ENCODE assay signal across 19 mouse cellular contexts in genomic region chr2:22619416-22619815, GRCm38 (mm10). TPM values are rescaled to one million over a fixed set of nuclear protein-coding genes. Genes with fewer than 3 reads are reported as not detected.
DNase-seq lines count a peak whose midpoint lies in the region; ATAC-seq and TF ChIP-seq lines count a peak whose summit lies in the region.
"Had no signal": no experiment of that assay in that cellular context is flagged by ENCODE, and none has a peak within 500 bp of the region (broad histone marks: within the 10 kb centered on the region; RNA-seq: fewer than 3 reads in every experiment).

No protein-coding gene starts in this region.

- peak overlapping the region; percentile 42; the same call in 1 of the 2 replicates for H3K9ac ChIP-seq in forebrain, embryonic 14.5 days (ENCODE audit: low read length)
- peak overlapping the region; percentile 40; the same call in 1 of the 2 replicates for H3K9ac ChIP-seq in hindbrain, embryonic 16.5 days (ENCODE audit: low read depth, low read length)
- H3K9ac ChIP-seq: embryonic facial prominence, embryonic 12.5 days; limb, embryonic 12.5 days; liver, embryonic 15.5 days had no signal

- ATAC-seq in forebrain, embryonic 14.5 days: no peak
- ATAC-seq in hindbrain, embryonic 16.5 days: no peak
- ATAC-seq in frontal cortex, adult (ENCODE audit: low TSS enrichment): no peak

- H3K9me3 ChIP-seq in E14TG2a.4 (ENCODE audit: low read length): peaks cover 6% of the 10 kb centered on the region
- no peaks in the 10 kb centered on the region for H3K9me3 ChIP-seq in forebrain, embryonic 14.5 days (replicated peaks; ENCODE audit: control insufficient read depth, low read length)
- 0 out of 2 replicates have a peak, but pooled peaks cover 3% of the 10 kb centered on the region for H3K9me3 ChIP-seq in hindbrain, embryonic 16.5 days (ENCODE audit: control insufficient read depth, low read length)
- H3K9me3 ChIP-seq: embryonic facial prominence, embryonic 12.5 days; limb, embryonic 12.5 days; liver, embryonic 15.5 days had no signal

- H3K27ac ChIP-seq in forebrain, embryonic 14.5 days (ENCODE audit: low read depth, low read length): peak overlapping the region; percentile 98
- H3K27ac ChIP-seq in hindbrain, embryonic 16.5 days (ENCODE audit: low read depth, low read length): peak overlapping the region; percentile 31
- H3K27ac ChIP-seq: embryonic facial prominence, embryonic 12.5 days; limb, embryonic 12.5 days; liver, embryonic 15.5 days had no signal

- H3K4me1 ChIP-seq in E14TG2a.4 (replicated peaks; ENCODE audit: low read depth, low read length): peaks cover 66% of the 10 kb centered on the region
- peaks cover 19% of the 10 kb centered on the region; the same call in 1 of the 2 replicates for H3K4me1 ChIP-seq in forebrain, embryonic 14.5 days (ENCODE audit: control insufficient read depth, insufficient read depth, low read length)
- H3K4me1 ChIP-seq in hindbrain, embryonic 16.5 days (ENCODE audit: control insufficient read depth, insufficient read depth, low read depth, low read length): peaks cover 22% of the 10 kb centered on the region
- H3K4me1 ChIP-seq: liver, embryonic 15.5 days had no signal

- peaks cover 83% of the 10 kb centered on the region for H3K27me3 ChIP-seq in E14TG2a.4 (ENCODE audit: insufficient read depth, low read length)
- peaks cover 26% of the 10 kb centered on the region for H3K27me3 ChIP-seq in forebrain, embryonic 14.5 days (replicated peaks; ENCODE audit: control insufficient read depth, insufficient read depth, low read length)
- peaks cover 3% of the 10 kb centered on the region for H3K27me3 ChIP-seq in hindbrain, embryonic 16.5 days (replicated peaks; ENCODE audit: control insufficient read depth, insufficient read depth, low read length)

- WGBS in forebrain, embryonic 14.5 days: 3% methylated on average over 12 of the region's 12 CpGs
- WGBS in hindbrain, embryonic 16.5 days: 2% methylated on average over 12 of the region's 12 CpGs

- no peaks in the 10 kb centered on the region for H3K36me3 ChIP-seq in E14TG2a.4 (ENCODE audit: insufficient read depth, low read length)
- H3K36me3 ChIP-seq in forebrain, embryonic 14.5 days (ENCODE audit: control insufficient read depth, insufficient read depth, low read length): no peaks in the 10 kb centered on the region
- H3K36me3 ChIP-seq in hindbrain, embryonic 16.5 days (ENCODE audit: control insufficient read depth, insufficient read depth, low read length): no peaks in the 10 kb centered on the region
- H3K36me3 ChIP-seq: embryonic facial prominence, embryonic 12.5 days; G1E; limb, embryonic 12.5 days; liver, embryonic 15.5 days had no signal

- H3K4me2 ChIP-seq in forebrain, embryonic 14.5 days (ENCODE audit: low read length): peak overlapping the region; percentile 78
- H3K4me2 ChIP-seq in hindbrain, embryonic 16.5 days (ENCODE audit: low read length): peak overlapping the region; percentile 49
- H3K4me2 ChIP-seq: embryonic facial prominence, embryonic 12.5 days; limb, embryonic 12.5 days; liver, embryonic 15.5 days had no signal

- no peak for DNase-seq in forebrain, embryonic 14.5 days (ENCODE audit: low spot score)
- peak; percentile 25 for DNase-seq in neural tube, embryonic 10.5 days (ENCODE audit: extremely low spot score, low spot score)
- DNase-seq in layer of hippocampus, adult 18-20 months (ENCODE audit: low spot score in 2 of 2): no peak
- DNase-seq in thymus, postnatal 10 days (ENCODE audit: low spot score in 2 of 2): no peak
- DNase-seq: adrenal gland, postnatal 14 days; cerebellum, adult 9-11 months; lung, postnatal 36 days; thymus, postnatal 4 days had no signal

- H3K4me3 ChIP-seq in E14TG2a.4 (replicated peaks; ENCODE audit: low read length): peak overlapping the region; percentile 58
- H3K4me3 ChIP-seq in forebrain, embryonic 14.5 days (ENCODE audit: low read depth, low read length): peak overlapping the region; percentile 11; the same call in 1 of the 2 replicates
- peak overlapping the region; percentile 16 for H3K4me3 ChIP-seq in hindbrain, embryonic 16.5 days (ENCODE audit: low read length)
- H3K4me3 ChIP-seq: embryonic facial prominence, embryonic 12.5 days; limb, embryonic 12.5 days; liver, embryonic 15.5 days had no signal

- TF ChIP-seq CTCF in E14TG2a.4 (conservative IDR thresholded peaks at IDR 0.05; ENCODE audit: low read length): no peak

RNA-seq across cellular contexts. Expression of gene Gad2, which starts 2.6 kb away (rescaled TPM):
- polyA plus RNA-seq in forebrain, embryonic 14.5 days (2014; fragmentation: Nextera tagmentation; extraction: Ambion mirVana): 38.7 and 43.1 TPM in 2 replicates
- 41.1 and 42.3 TPM in 2 replicates for polyA plus RNA-seq in hindbrain, embryonic 16.5 days (2015; fragmentation: Nextera tagmentation; extraction: Ambion mirVana)
- total RNA-seq in layer of hippocampus, adult 18-20 months (2021): 10 to 100 TPM; 85.7 to 85.8 TPM
- total RNA-seq: adrenal gland, postnatal 14 days had no signal
- polyA plus RNA-seq: C2C12; G1E; gonadal fat pad, adult 2 months; intestine, embryonic 14.5 days; kidney, embryonic 16.5 days had no signal
